Mouse (Mus musculus) hindbrain, embryonic 16.5 days (tissue): ENCODE data around the gene Nkx2-5. TPM values are rescaled to one million over a fixed set of nuclear protein-coding genes. Genes with fewer than 3 reads are reported as not detected.

Experiments
- ATAC-seq: fragments of 200-750 bp; cut with Nextera tagmentation; 2 replicates; pipeline ENCODE4 v1.8.0; 2017; ENCODE audit warnings: moderate TSS enrichment, moderate library complexity
- H3K27ac ChIP-seq: fragments of 300-500 bp; sonication (generic); 2 replicates; pipeline ENCODE4 v1.5.1; 2014; ENCODE audit warnings: low read depth, mild to moderate bottlenecking, control low read depth, low read length, moderate library complexity
- H3K27me3 ChIP-seq: fragments of 300-500 bp; sonication (generic); replicated peaks from 2 replicates; pipeline ENCODE4 v1.6.1; 2014; ENCODE audit warnings: low read length; ENCODE audit not compliant: control insufficient read depth, insufficient read depth
- H3K36me3 ChIP-seq: fragments of 300-500 bp; sonication (generic); 2 replicates; pipeline ENCODE4 v1.6.1; 2014; ENCODE audit warnings: mild to moderate bottlenecking, low read length, moderate library complexity, mixed read lengths; ENCODE audit not compliant: control insufficient read depth, insufficient read depth
- H3K4me1 ChIP-seq: fragments of 300-500 bp; sonication (generic); 2 replicates; pipeline ENCODE4 v1.6.1; 2014; ENCODE audit warnings: low read depth, low read length; ENCODE audit not compliant: control insufficient read depth, insufficient read depth
- H3K4me2 ChIP-seq: fragments of 300-500 bp; sonication (generic); 2 replicates; pipeline ENCODE4 v1.6.1; 2014; ENCODE audit warnings: mild to moderate bottlenecking, low read length, control low read depth, moderate library complexity
- H3K4me3 ChIP-seq: fragments of 300-500 bp; sonication (generic); 2 replicates; pipeline ENCODE4 v1.5.1; 2014; ENCODE audit warnings: mild to moderate bottlenecking, low read length, control low read depth, moderate library complexity
- H3K9ac ChIP-seq: fragments of 300-500 bp; sonication (generic); 2 replicates; pipeline ENCODE4 v1.6.1; 2014; ENCODE audit warnings: low read depth, mild to moderate bottlenecking, control low read depth, low read length, moderate library complexity
- H3K9me3 ChIP-seq: fragments of 300-500 bp; sonication (generic); 2 replicates; pipeline ENCODE4 v1.6.1; 2014; ENCODE audit warnings: mild to moderate bottlenecking, low read length, moderate library complexity; ENCODE audit not compliant: control insufficient read depth
- WGBS: fragments of 180-500 bp; shearing (Covaris S2); extraction: QIAGEN DNeasy Blood & Tissue Kit; methylation state at CpG from one replicate; pipeline ENCODE4 v1.1.7; 2014; 5-methylcytosine and 5-hydroxymethylcytosine counted together
- polyA plus RNA-seq: library from polyadenylated mRNA; unstranded; fragments of >200 nt; fragmentation: Nextera tagmentation; extraction: Ambion mirVana; gene quantifications from 2 replicates; pipeline ENCODE4 v1.2.1, GENCODE M21; 2015

Gene Nkx2-5
- polyA plus RNA-seq, 1 experiment from 2014 or later: not detected

DNA sequence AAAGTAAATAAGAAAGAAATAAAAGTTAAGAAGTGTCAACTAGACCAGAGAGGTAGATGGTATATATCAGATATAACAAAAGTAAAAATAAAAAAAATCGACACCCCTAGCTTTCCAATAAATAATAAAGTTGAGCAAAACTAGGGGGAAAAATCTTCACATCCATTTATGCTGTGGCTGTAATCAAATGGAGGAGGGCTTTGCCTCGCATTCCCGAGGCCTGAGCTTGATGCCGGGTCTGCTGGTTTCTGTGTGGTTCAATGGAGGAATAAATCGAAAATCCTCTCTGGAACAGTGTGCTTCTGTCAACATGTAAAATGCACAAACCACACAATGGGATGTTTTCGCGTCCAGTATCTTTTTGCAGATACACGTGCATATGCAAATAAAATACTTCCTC, 1.6 kb upstream of the Nkx2-5 start:
- 7% methylated on average over 8 of the region's 8 CpGs for WGBS
- peaks cover 11% of the 10 kb centered on the region for H3K4me1 ChIP-seq
- H3K4me2 ChIP-seq: no peak overlapping the region
- peaks cover 62% of the 10 kb centered on the region for H3K27me3 ChIP-seq
- no peak for ATAC-seq
- no peaks in the 10 kb centered on the region for H3K9me3 ChIP-seq
- no peak overlapping the region for H3K4me3 ChIP-seq
- no peak overlapping the region for H3K9ac ChIP-seq
- no peaks in the 10 kb centered on the region for H3K36me3 ChIP-seq
- no peak overlapping the region for H3K27ac ChIP-seq

GRCm38 (mm10) chr17:26845149-26846050, 591 bp upstream of the Nkx2-5 start:
- H3K9me3 ChIP-seq: no peaks in the 10 kb centered on the region
- H3K27me3 ChIP-seq: peaks cover 62% of the 10 kb centered on the region
- no peak for ATAC-seq
- H3K27ac ChIP-seq: no peak overlapping the region
- peaks cover 9% of the 10 kb centered on the region for H3K4me1 ChIP-seq
- WGBS: 5% methylated on average over 14 of the region's 14 CpGs
- no peak overlapping the region for H3K4me3 ChIP-seq
- no peak overlapping the region for H3K9ac ChIP-seq
- no peaks in the 10 kb centered on the region for H3K36me3 ChIP-seq
- no peak overlapping the region for H3K4me2 ChIP-seq

DNA sequence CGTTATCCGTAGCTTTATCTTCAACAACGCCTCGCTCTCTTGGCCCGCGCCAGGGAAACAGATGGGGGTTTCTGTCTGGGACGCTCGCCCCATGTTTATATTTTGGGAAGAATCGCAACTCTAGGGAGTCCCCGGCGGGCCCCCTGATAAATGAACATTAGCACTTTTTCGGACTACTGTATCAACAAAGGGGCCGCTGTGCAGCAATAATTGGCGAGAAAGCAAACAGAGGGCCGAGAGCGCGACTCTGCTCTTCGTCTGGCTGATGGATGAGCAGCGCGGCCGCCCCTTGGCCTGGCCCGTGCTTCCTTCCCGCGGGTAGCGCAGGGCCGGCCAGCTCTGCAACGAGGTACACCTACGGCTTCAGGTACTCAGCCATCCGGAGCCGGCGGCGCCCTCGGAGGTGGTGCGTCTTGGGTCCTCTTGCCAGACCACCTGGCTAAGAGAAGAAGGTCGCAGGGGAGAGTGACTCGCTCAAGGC, 398 bp downstream of the Nkx2-5 start:
- H3K4me3 ChIP-seq: no peak overlapping the region
- H3K36me3 ChIP-seq: no peaks in the 10 kb centered on the region
- no peak for ATAC-seq
- 1% methylated on average over 36 of the region's 36 CpGs for WGBS
- no peak overlapping the region for H3K27ac ChIP-seq
- H3K9ac ChIP-seq: no peak overlapping the region
- no peaks in the 10 kb centered on the region for H3K9me3 ChIP-seq
- no peaks in the 10 kb centered on the region for H3K4me1 ChIP-seq
- no peak overlapping the region for H3K4me2 ChIP-seq
- H3K27me3 ChIP-seq: peaks cover 67% of the 10 kb centered on the region

DNA sequence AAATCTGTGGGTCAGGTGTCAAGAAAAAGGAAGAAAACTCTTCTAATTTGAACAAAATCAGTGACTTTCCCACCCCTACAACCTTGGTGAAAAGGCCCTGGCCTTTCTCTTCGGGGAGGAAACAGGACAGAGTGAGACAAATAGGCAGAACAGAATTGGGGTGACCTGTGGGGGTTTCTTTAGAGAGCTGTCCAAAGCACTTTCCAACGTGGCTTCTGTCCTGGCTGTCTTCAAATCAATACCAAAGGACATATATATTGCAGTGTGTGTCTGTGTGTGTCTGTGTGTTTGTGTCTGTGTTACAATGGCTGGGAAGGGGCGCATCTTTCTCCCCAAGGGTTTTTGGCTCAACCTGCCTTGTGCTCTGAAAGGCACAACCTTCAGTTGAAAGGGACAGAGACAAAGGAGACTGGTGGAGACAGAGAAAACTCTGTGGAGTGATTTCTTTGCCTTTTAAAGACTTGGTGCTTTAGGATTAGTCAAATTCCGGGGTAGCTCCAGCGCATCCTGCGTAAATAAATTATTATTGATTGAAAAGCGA, 1.0 kb downstream of the Nkx2-5 start:
- under 1% methylated on average over 7 of the region's 7 CpGs for WGBS
- Histone ChIP-seq H3K27ac (no peak overlapping the region), H3K4me1 (peaks cover 5% of the 10 kb centered on the region; the same call in 1 of the 2 replicates), H3K9me3 (no peaks in the 10 kb centered on the region), H3K27me3 (peaks cover 71% of the 10 kb centered on the region), H3K4me2 (no peak overlapping the region), H3K9ac (no peak overlapping the region), H3K36me3 (no peaks in the 10 kb centered on the region), H3K4me3 (no peak overlapping the region)
- ATAC-seq: no peak

GRCm38 (mm10) chr17:26843229-26843567, 1.6 kb downstream of the Nkx2-5 start:
- ATAC-seq: no peak
- peaks cover 71% of the 10 kb centered on the region for H3K27me3 ChIP-seq
- under 1% methylated on average over 14 of the region's 14 CpGs for WGBS

GRCm38 (mm10) chr17:26842431-26843228, 2.2 kb downstream of the Nkx2-5 start:
- no peak for ATAC-seq
- Histone ChIP-seq H3K9ac (no peak overlapping the region), H3K4me2 (no peak overlapping the region), H3K4me3 (no peak overlapping the region), H3K27ac (no peak overlapping the region), H3K4me1 (peaks cover 5% of the 10 kb centered on the region; the same call in 1 of the 2 replicates), H3K27me3 (peaks cover 65% of the 10 kb centered on the region), H3K9me3 (no peaks in the 10 kb centered on the region), H3K36me3 (no peaks in the 10 kb centered on the region)
- WGBS: 7% methylated on average over 9 of the region's 9 CpGs

More at GRCm38 (mm10) chr17:26843229-26843567, 1.6 kb downstream of the Nkx2-5 start:
- Histone ChIP-seq H3K4me1 (peaks cover 5% of the 10 kb centered on the region; the same call in 1 of the 2 replicates), H3K9ac (no peak overlapping the region), H3K27ac (no peak overlapping the region), H3K4me2 (no peak overlapping the region), H3K36me3 (no peaks in the 10 kb centered on the region), H3K9me3 (no peaks in the 10 kb centered on the region), H3K4me3 (no peak overlapping the region)

DNA sequence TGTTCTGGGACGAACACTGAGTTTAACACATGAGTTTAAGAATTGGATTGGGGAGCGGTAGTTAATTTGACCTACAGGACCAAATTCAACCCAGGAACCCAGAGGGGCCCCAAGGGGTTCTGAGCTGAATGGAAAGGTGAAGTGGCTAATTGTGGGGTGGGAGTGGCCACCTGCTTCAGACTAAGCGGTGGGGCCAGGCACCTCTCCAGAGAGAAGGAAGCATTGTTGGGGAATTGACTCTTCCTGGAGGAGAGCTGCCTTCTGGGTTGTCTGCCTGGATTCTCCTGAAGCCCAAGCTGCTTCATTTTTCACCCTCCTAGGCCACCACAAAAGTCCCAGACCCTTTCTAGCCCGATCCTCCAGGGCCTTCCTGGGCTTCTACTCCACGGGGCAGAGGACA, 2.8 kb downstream of the Nkx2-5 start:
- Histone ChIP-seq H3K9me3 (no peaks in the 10 kb centered on the region), H3K4me3 (no peak overlapping the region), H3K27me3 (peaks cover 64% of the 10 kb centered on the region), H3K4me2 (no peak overlapping the region), H3K36me3 (no peaks in the 10 kb centered on the region), H3K9ac (no peak overlapping the region), H3K27ac (no peak overlapping the region), H3K4me1 (peaks cover 5% of the 10 kb centered on the region; the same call in 1 of the 2 replicates)
- no peak for ATAC-seq
- under 1% methylated on average over 5 of the region's 5 CpGs for WGBS

DNA sequence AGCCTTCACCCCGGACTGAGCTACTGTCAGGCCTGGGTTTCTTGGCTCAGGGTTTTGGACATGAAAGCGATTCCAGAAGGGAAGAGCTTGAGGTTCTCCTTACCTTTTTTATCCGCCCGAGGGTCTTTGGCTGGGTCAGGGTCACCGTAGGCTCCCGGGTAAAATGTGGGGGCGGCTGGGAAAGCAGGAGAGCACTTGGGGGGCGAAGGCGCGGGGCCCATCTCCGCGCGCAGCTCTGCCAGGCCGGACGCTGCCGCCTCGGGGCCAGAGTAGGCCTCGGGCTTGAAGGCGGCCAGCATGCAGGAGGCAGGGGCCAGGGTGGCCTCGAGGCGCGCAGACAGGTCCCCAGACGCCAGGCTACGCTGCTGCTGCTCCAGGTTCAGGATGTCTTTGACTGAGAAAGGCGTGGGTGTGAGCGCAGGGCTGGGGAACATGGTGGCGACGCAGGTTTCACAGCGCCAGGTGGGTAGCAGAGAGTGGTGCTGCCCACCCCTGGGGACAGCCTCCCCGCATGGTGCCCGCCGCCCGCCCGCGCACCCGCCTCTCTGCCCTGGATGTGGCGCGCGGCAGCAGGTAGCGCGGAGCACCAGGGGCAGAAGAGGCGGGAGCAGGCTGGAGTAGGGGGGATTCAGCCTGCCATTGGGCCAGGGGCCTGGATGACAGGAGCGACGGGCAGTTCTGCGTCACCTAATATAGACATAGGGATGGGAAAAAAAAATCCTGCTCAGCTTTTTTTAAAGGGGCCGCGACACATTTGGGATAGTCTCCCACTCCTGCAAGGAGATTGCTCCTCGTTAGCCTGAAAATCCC, 3.7 kb downstream of the Nkx2-5 start:
- WGBS: under 1% methylated on average over 41 of the region's 48 CpGs
- H3K27ac ChIP-seq: no peak overlapping the region
- no peaks in the 10 kb centered on the region for H3K9me3 ChIP-seq
- H3K4me1 ChIP-seq: peaks cover 5% of the 10 kb centered on the region; the same call in 1 of the 2 replicates
- H3K27me3 ChIP-seq: peaks cover 68% of the 10 kb centered on the region
- H3K9ac ChIP-seq: no peak overlapping the region
- no peak overlapping the region for H3K4me3 ChIP-seq
- no peaks in the 10 kb centered on the region for H3K36me3 ChIP-seq
- H3K4me2 ChIP-seq: no peak overlapping the region
- no peak for ATAC-seq
